Mouse (Mus musculus): Measurements from ENCODE around the gene Btbd9.

- TF ChIP-seq CTCF (IDR thresholded peaks at IDR 0.05 in 2 of 3, conservative IDR thresholded peaks at IDR 0.05 in 1 of 3; ENCODE audit: control insufficient read depth in 1 of 3, insufficient read depth in 1 of 3, low read depth in 2 of 3, low read length in 3 of 3, poor library complexity in 1 of 3, severe bottlenecking in 1 of 3) (no peak), USF1 (IDR thresholded peaks at IDR 0.05; ENCODE audit: low read depth, low read length) (no peak), CHD1 (IDR thresholded peaks at IDR 0.05; ENCODE audit: low read depth, low read length) (no peak), TAL1 (IDR thresholded peaks at IDR 0.05; ENCODE audit: low read length) (no peak), POLR2AphosphoS5 (IDR thresholded peaks at IDR 0.05; ENCODE audit: borderline replicate concordance, low read depth, low read length) (no peak), MEF2A (IDR thresholded peaks at IDR 0.05; ENCODE audit: extremely low read depth, insufficient replicate concordance, low read depth, low read length, poor library complexity, severe bottlenecking) (no peak), EP300 (IDR thresholded peaks at IDR 0.05; ENCODE audit: low read depth in 1 of 2, low read length in 2 of 2) (no peak), ZNF384 (IDR thresholded peaks at IDR 0.05; ENCODE audit: low read depth, low read length) (no peak), POLR2AphosphoS2 (IDR thresholded peaks at IDR 0.05; ENCODE audit: low read length) (no peak), POLR2A (IDR thresholded peaks at IDR 0.05; ENCODE audit: control insufficient read depth in 1 of 2, insufficient read depth in 1 of 2, low read depth in 1 of 2, low read length in 2 of 2, poor library complexity in 1 of 2) (no peak), KAT2A (conservative IDR thresholded peaks at IDR 0.05; ENCODE audit: low read depth, low read length) (no peak)
These were observed 78.5 kb downstream of the Btbd9 start for GRCm38 (mm10) chr17:30497525-30498375.

All from MEL (cell line).